Comparison of ENCODE assay signal across 10 mouse cellular contexts in the genomic region with DNA sequence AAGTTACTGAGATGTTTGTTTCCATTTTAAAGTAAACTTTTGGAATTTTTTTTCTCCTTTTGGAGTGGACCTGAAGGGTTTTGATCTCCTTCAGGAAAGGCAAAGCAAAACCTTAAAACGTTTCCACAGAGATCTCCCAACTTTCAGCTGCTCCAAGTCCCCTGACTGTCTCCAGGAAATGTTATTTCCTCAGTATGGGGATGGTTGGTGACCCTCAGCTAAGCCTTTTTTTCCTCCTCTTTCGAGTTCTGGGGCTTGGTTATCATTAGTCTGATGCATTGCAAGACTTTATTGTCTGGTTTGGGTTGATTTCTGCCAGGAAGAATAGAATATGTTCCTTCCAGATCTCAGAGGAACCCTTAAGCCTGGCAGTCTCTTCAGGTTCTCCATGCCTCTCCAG. TPM values are rescaled to one million over a fixed set of nuclear protein-coding genes. Genes with fewer than 3 reads are reported as not detected.
A peak's percentile ranks its signal among the peaks of the same experiment; 100 is the strongest.
DNase-seq lines count a peak whose midpoint lies in the region; ATAC-seq and TF ChIP-seq lines count a peak whose summit lies in the region.
"Had no signal": no experiment of that assay in that cellular context is flagged by ENCODE, and none has a peak within 500 bp of the region (broad histone marks: within the 10 kb centered on the region; RNA-seq: fewer than 3 reads in every experiment).

No protein-coding gene starts in this region.

- ATAC-seq in lung, embryonic 15.5 days (ENCODE audit: borderline replicate concordance, extremely low read depth, low FRiP score, low TSS enrichment), result no peak
- no peak for ATAC-seq in stomach, embryonic 15.5 days (ENCODE audit: insufficient read depth, low FRiP score, low read depth)

- H3K4me2 ChIP-seq in lung, embryonic 15.5 days, result peak overlapping the region; percentile 96
- peak overlapping the region; percentile 93 for H3K4me2 ChIP-seq in stomach, embryonic 15.5 days

- H3K36me3 ChIP-seq in lung, embryonic 15.5 days, result no peaks in the 10 kb centered on the region
- H3K36me3 ChIP-seq in limb, embryonic 10.5 days, result peaks cover 19% of the 10 kb centered on the region
- H3K36me3 ChIP-seq in stomach, embryonic 15.5 days, result no peaks in the 10 kb centered on the region

- H3K9ac ChIP-seq in lung, embryonic 15.5 days, result 0 out of 2 replicates have a peak overlapping the region, but pooled peaks have one; percentile 83
- 0 out of 2 replicates have a peak overlapping the region, but pooled peaks have one; percentile 66 for H3K9ac ChIP-seq in stomach, embryonic 15.5 days

- peak overlapping the region; percentile 89 for H3K27ac ChIP-seq in gastrocnemius, adult 2 months
- H3K27ac ChIP-seq in lung, embryonic 15.5 days, result peak overlapping the region; percentile 95
- peak overlapping the region; percentile 95 for H3K27ac ChIP-seq in limb, embryonic 10.5 days
- peak overlapping the region; percentile 97 for H3K27ac ChIP-seq in stomach, embryonic 15.5 days

- intact Hi-C loops in gastrocnemius, adult 2 months (cut with DNase I), result no loop called here

- H3K9me3 ChIP-seq in lung, embryonic 15.5 days, result no peaks in the 10 kb centered on the region
- no peaks in the 10 kb centered on the region for H3K9me3 ChIP-seq in limb, embryonic 10.5 days (replicated peaks)
- H3K9me3 ChIP-seq in stomach, embryonic 15.5 days, result no peaks in the 10 kb centered on the region

- no peak for TF ChIP-seq CTCF in gastrocnemius, adult 2 months (IDR thresholded peaks at IDR 0.05)

- H3K27me3 ChIP-seq in lung, embryonic 15.5 days, result no peaks in the 10 kb centered on the region
- no peaks in the 10 kb centered on the region for H3K27me3 ChIP-seq in limb, embryonic 10.5 days (ENCODE audit: low read depth, poor library complexity, severe bottlenecking)
- no peaks in the 10 kb centered on the region for H3K27me3 ChIP-seq in stomach, embryonic 15.5 days (replicated peaks)

- peak overlapping the region; percentile 86 for H3K4me3 ChIP-seq in gastrocnemius, adult 2 months
- peak overlapping the region; percentile 76 for H3K4me3 ChIP-seq in lung, embryonic 15.5 days
- peak overlapping the region; percentile 69 for H3K4me3 ChIP-seq in limb, embryonic 10.5 days
- H3K4me3 ChIP-seq in stomach, embryonic 15.5 days (replicated peaks), result peak overlapping the region; percentile 75

- peaks cover 46% of the 10 kb centered on the region for H3K4me1 ChIP-seq in lung, embryonic 15.5 days
- peaks cover 22% of the 10 kb centered on the region for H3K4me1 ChIP-seq in limb, embryonic 10.5 days
- H3K4me1 ChIP-seq in stomach, embryonic 15.5 days, result peaks cover 5% of the 10 kb centered on the region; the same call in 1 of the 2 replicates

- 14% methylated on average over 2 of the region's 2 CpGs for whole genome bisulfite sequencing in lung, embryonic 15.5 days
- WGBS in limb, embryonic 10.5 days, result 35% methylated on average over 2 of the region's 2 CpGs
- WGBS in stomach, embryonic 15.5 days, result 19% methylated on average over 2 of the region's 2 CpGs

- DNase-seq in gastrocnemius, adult 2 months, result no peak
- no peak for DNase-seq in gastrocnemius, adult 18-20 months (ENCODE audit: low spot score)
- no peak for DNase-seq in lung, postnatal 4 days
- no peak for DNase-seq in limb, embryonic 10.5 days (ENCODE audit: low spot score)
- DNase-seq in yolk sac, embryonic 10.5 days (ENCODE audit: low spot score), result no peak
- no peak for DNase-seq in layer of hippocampus, postnatal 10 days (ENCODE audit: low spot score in 2 of 2)
- DNase-seq: gastrocnemius, postnatal 36 days had no signal

RNA-seq across cellular contexts. Expression of a gene that starts 5.3 kb away (rescaled TPM):
- 10 to 100 TPM; 20.9 to 27.4 TPM for total RNA-seq in gastrocnemius, adult 2 months (2021)
- total RNA-seq in gastrocnemius, adult 18-20 months (2021), result 10 to 100 TPM; 20.8 to 24.5 TPM
- polyA plus RNA-seq in lung, embryonic 15.5 days (2015; fragmentation: Nextera tagmentation; extraction: Ambion mirVana), result 3.6 and 4.8 TPM in 2 replicates
- 9.8 and 10.3 TPM in 2 replicates for polyA plus RNA-seq in limb, embryonic 10.5 days (2016; fragmentation: Nextera tagmentation; extraction: Ambion mirVana)
- 3.1 and 4.2 TPM in 2 replicates for polyA plus RNA-seq in stomach, embryonic 15.5 days (2015; fragmentation: Nextera tagmentation; extraction: Ambion mirVana)
- 10 to 100 TPM; 60.9 to 68.6 TPM for total RNA-seq in layer of hippocampus, postnatal 10 days (2021)
- total RNA-seq: neutrophil, adult 5-6 weeks had no signal
